Mouse (Mus musculus) regulatory T cell (primary cell): Measurements from ENCODE around the gene Prph.

ENCODE experiments used
- in situ Hi-C: fragments of 300-600 bp; cut with MboI, MseI; formaldehyde crosslinking; loops from one replicate; pipeline ENCODE4 v1.15.1; 2025; ENCODE audit warnings: high pct_unique_total_duplicates

Gene Prph

DNA sequence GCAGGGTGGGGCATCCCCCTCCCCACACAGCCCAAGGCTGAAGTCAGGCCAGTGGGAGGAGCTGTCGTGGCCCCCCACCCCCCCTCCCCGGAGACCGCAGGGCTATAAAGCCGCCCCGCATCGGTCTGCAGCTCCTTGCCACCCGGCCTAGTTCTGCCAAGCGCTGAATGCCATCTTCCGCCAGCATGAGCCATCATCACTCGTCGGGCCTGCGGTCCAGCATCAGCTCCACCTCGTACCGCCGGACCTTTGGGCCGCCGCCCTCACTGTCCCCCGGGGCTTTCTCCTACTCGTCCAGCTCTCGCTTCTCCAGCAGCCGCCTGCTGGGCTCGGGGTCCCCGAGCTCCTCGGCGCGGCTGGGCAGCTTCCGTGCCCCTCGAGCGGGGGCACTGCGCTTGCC is at the start of gene Prph:
Gene Prph, plus strand, starts transcription at position 135 of the 400 bp plus-strand sequence.
- in situ Hi-C loops: no loop called here

DNA sequence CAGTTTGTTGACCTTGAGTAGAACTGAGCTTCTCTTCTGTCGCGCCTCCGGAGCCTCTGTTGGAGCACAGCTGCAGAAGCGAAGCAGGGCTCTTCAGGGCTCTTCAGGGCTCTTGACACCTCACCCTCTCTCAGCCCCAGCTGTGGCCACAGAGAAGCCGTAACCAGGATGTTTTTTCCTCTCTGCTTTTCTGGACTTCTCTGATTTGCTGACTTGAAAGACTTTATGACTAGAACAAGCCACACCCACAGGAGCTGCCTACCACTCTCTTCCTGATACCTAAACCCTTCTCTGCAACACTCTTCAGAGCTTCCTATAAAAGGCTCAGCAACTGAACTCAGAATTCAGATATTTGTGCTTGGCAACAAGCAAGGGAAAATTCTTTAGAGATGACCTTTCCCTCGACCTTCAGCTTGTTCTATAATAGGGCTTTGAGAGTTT is 46.2 kb upstream of the Prph start:
- in situ Hi-C loops: no loop called here

DNA sequence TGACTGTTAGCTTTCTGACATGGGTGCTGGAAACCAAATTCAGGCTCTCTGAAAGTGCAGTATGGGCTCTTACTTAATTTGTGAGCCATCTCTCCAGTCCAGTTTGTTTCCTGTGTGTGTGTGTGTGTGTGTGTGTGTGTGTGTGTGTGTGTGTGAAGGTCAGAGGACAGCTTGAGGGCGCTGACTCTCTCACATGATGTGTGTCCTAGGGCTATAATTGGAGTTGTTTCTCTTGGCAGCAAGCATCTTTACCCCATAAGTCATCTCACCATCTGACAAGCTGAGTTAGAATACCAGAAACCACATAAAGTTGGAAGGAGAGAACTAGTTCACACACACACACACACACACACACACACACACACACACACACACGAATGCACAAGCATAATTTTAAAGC is 44.1 kb upstream of the Prph start:
- in situ Hi-C loops: no loop called here

DNA sequence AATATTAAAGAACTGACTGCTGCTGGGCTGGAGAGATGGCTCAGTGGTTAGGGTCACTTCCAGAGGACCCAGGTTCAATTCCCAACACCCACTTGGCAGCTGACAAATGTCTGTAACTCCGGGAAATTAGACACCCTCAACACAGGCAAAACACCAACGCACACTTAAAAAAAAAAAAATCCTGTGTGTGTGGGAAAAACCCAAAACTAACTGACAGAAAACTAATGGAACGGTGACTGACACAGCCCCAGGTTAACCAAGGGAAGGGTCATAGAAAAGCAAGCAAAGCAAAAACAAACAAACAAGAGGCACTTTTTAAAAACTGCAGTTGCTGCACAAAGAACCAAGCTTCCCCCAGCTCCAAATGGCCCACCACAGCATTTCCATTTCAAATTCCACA is 43.0 kb upstream of the Prph start:
- in situ Hi-C loops: no loop called here

GRCm38 (mm10) chr15:99014496-99015030 is 40.4 kb upstream of the Prph start:
- in situ Hi-C loops: no loop called here

- in situ Hi-C loops: no loop called here
Measured at GRCm38 (mm10) chr15:99017355-99017761, 37.6 kb upstream of the Prph start.

DNA sequence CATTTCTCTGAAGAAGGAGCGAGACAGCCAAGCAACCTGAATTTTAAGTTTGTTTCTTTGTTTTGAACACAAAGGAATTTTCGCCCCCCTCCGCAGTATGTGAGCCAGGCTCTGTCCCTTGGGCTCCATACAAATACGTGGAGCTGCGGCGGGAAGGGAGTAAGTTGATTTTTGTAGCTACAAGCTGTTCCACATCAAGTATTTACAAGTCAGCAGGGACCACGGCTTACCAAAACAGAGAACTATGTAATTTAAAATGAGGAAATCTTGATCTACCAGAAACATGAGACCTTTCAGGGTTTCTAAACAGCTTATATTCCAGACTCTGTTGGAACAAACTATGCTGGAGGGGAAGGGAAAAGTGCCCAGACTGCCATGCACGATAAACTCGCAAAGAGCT is 37.0 kb upstream of the Prph start:
- in situ Hi-C loops: no loop called here

DNA sequence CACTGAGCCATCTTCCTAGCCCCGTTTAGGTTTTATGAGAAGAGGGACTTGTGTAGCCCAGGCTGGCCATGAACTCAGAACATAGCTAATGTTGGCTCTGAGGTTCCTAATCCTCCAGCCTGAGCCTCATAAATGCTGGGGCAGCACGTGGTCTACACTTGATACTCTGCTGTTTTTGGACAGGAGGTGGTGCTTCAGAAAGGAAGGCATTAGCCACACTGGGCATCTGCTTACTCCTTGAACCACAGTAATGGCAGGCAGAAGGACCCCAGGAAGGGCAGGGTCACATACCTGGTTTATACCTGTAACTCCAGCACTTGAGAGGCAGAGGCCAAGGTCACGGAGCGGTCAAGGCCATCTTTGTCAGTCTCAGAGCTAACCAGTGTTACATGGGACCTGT is 36.3 kb upstream of the Prph start:
- in situ Hi-C loops: no loop called here

- in situ Hi-C loops: no loop called here
Measured at GRCm38 (mm10) chr15:99019436-99019835, 35.5 kb upstream of the Prph start.

DNA sequence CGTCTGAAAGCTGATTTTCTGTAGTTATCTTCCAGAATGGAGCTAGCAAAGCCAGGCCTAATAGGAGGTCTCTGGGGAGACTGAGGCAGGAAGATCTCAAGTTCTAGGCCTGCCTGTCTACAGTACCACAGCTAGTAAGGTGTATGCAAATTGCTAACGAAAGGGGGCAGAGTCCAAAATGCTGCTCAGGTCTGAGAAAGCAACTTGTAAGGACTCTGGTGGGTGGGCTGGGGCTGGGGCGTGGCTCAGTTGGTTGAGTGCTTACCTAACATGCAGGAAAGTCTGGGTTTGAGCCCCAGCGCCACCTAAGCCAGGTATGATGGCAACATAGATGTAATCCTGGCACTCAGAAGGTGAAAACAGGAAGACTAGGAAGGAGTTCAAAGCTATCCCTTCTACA is 34.8 kb upstream of the Prph start:
- in situ Hi-C loops: no loop called here

GRCm38 (mm10) chr15:99021255-99021654 is 33.7 kb upstream of the Prph start:
- in situ Hi-C loops: no loop called here

DNA sequence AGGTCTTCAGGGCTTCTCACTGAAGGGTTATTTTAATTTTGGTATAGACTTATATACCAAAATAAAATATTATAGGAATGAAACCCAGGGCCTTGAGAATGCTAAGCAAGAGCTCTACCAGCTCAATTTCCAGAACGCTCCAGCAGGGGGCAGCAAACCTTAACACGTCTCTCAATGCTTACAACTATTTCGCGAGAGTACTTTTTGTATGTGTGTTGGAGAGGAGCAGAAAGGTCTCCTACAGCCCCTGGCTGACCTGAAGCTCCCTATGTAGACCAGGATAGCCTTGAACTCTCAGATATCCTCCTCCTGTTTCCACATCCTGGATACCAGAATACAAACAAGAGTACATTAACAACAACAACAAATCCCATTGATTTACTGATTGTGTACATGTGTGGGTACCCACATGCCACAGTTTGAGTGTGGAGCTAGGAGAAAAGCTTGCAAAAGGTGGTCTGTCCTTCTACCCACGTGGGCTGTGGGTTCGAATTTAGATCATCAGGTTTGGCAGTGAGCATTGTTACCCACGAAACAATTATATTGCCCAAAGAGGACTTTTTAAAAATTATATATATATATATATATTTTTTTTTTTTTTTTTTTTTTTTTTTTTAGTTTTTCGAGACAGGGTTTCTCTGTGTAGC is 30.2 kb upstream of the Prph start:
- in situ Hi-C loops: no loop called here

- in situ Hi-C loops: no loop called here
Measured at GRCm38 (mm10) chr15:99025414-99025813, 29.6 kb upstream of the Prph start.

- in situ Hi-C loops: no loop called here
Measured at GRCm38 (mm10) chr15:99026259-99026658, 28.7 kb upstream of the Prph start.

- in situ Hi-C loops: no loop called here
Measured at GRCm38 (mm10) chr15:99027116-99027515, 27.9 kb upstream of the Prph start.

DNA sequence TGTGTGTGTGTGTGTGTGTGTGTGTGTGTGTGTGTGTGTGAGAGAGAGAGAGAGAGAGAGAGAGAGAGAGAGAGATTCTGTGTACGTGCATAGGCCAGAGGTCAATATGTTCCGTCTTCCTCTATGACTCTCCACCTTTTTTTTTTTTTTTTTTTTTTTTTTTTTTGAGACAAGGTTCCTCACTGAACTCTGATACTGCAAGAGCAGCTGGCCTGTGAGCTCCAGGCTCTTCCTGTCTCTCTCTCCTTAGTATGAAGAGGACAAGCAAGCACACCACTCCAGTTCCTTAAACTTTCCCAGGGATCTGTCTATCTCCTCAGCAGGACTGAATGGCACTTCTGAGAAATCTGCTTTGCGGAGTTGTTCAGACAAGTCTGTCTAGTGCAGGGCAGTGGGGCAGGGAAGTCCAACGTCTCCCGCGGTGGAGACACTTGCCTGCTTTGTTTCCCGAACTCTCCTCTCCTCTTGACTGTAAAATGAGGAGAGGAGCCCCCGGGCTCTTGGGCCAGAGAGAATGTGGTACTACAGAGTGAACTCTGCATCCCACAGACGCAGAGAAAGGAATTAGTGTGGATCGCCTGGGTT is 26.0 kb upstream of the Prph start:
- in situ Hi-C loops: no loop called here

GRCm38 (mm10) chr15:99029619-99030584 is 25.1 kb upstream of the Prph start, which contains the start of gene Tuba1c:
Gene Tuba1c, plus strand, starts transcription at chr15:99029891.
- in situ Hi-C loops: loop anchor here (5.0 kb wide), 2 partner anchors 98 to 303 kb away; partner anchors contain the start of genes Fkbp11 and Tuba1b

GRCm38 (mm10) chr15:99030585-99031387 is 24.2 kb upstream of the Prph start:
- in situ Hi-C loops: loop anchor here (5.0 kb wide), 2 partner anchors 98 to 303 kb away; partner anchors contain the start of genes Fkbp11 and Tuba1b

- in situ Hi-C loops: loop anchor here (5.0 kb wide), 2 partner anchors 99 to 304 kb away; partner anchors contain the start of genes Fkbp11 and Tuba1b
Measured at GRCm38 (mm10) chr15:99031388-99031675, 23.6 kb upstream of the Prph start.

DNA sequence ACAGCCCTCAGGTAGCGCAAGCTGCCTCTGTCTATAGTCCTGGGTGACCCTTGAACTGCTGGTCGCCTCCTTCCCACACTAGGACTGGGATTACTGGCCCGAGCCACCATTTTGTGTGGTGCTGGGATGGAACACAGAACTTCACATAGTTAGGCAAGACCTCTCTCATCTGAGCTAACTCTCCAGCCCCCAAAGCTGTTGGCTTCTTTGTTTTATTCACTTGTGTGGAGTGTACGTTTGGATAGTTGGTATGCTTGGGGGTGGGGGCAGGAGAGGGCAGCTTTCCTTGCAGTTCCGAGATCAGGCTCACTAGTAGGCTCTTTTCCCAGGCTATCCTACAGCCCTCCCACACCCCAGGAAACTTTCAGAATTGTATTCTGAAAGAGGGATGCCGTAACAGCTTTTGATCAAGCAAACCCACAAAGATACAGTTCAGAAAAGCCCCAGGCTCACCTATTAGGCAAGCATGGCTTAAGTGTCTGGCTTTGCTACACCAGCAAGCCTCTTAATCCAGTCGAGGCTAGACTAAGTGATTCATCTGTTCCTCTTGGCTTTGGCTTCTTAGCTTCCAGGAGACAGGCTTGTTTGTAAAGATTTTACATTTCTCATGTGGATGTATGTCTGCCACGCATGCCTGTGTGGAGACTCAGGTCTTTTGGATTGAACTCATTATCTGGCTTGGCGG is 22.8 kb upstream of the Prph start:
- in situ Hi-C loops: loop anchor here (5.0 kb wide), 2 partner anchors 100 to 305 kb away; partner anchors contain the start of genes Fkbp11 and Tuba1b
